Mouse (Mus musculus) C2C12 (cell line): ENCODE measurements at regions not wholly inside any gene's neighbourhood (a gene's known extent, or its start where the extent isn't known, plus 50 kb on each side); places are given as distances from the start of the nearest gene placed in this dataset.
A peak's percentile ranks its signal among the peaks of the same experiment; 100 is the strongest.

Experiments used
- H3K27me3 ChIP-seq: one replicate; pipeline ENCODE4 v1.6.1; 2011; ENCODE audit not compliant: control insufficient read depth, insufficient read depth, insufficient read length
- H3K36me3 ChIP-seq: one replicate; pipeline ENCODE4 v1.6.1; 2011; ENCODE audit not compliant: control insufficient read depth, insufficient read depth
- H3K4me3 ChIP-seq: one replicate; pipeline ENCODE4 v1.5.1; 2011; ENCODE audit warnings: mild to moderate bottlenecking, control low read depth; ENCODE audit not compliant: poor library complexity, insufficient read depth, severe bottlenecking
- H3K79me2 ChIP-seq: one replicate; pipeline ENCODE4 v1.6.1; 2011; ENCODE audit not compliant: control insufficient read depth, insufficient read depth
- H3K79me3 ChIP-seq: one replicate; pipeline ENCODE4 v1.6.1; 2011; ENCODE audit warnings: low read depth, control low read depth
- H3ac ChIP-seq: one replicate; pipeline ENCODE3; 2011; ENCODE audit warnings: low read depth; ENCODE audit not compliant: control insufficient read depth, insufficient read length
- CEBPB ChIP-seq: IDR thresholded peaks from one replicate; pipeline ENCODE4 v1.6.1; 2011; ENCODE audit warnings: low read depth, mild to moderate bottlenecking, control low read depth, moderate library complexity
- CTCF ChIP-seq: IDR thresholded peaks from one replicate; pipeline ENCODE4 v1.5.1; 2011; ENCODE audit not compliant: control insufficient read depth, insufficient read depth, insufficient read length
- FOSL1 ChIP-seq: IDR thresholded peaks from one replicate; pipeline ENCODE4 v1.8.0; 2011; ENCODE audit warnings: mild to moderate bottlenecking, low read length; ENCODE audit not compliant: poor library complexity, insufficient read depth, severe bottlenecking
- MAX ChIP-seq: IDR thresholded peaks from one replicate; pipeline ENCODE4 v1.6.1; 2011; ENCODE audit warnings: mild to moderate bottlenecking, control low read depth
- MYOD1 ChIP-seq: IDR thresholded peaks from one replicate; pipeline ENCODE4 v1.6.1; 2011; ENCODE audit warnings: low read depth; ENCODE audit not compliant: control insufficient read depth, insufficient read length
- MYOG ChIP-seq: IDR thresholded peaks from one replicate; pipeline ENCODE4 v1.6.1; 2011; ENCODE audit not compliant: control insufficient read depth, insufficient read length; ENCODE audit errors: extremely low read depth
- USF1 ChIP-seq: IDR thresholded peaks from one replicate; pipeline ENCODE4 v1.6.1; 2011; ENCODE audit warnings: low read depth, mild to moderate bottlenecking, control low read depth, moderate library complexity

DNA sequence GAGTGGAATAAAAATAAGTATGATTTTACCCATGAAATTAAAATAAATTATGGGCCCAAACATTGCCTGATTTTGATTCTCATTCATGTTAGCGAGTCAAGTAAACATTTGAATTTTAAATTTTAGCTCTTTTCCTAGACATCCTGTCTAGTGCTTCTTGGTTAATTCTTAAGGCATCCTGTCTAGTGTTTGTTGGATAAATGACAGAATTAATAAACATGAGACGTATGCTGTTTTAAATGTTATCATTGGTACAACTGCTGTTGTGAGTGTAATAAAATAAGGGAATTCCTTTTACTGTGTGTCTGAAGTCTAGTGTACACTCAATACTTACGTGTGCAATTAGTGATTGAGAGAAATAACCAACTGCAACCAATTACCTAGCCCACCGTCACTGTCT lies 149.0 kb upstream of the Trpm3 start:
- H3K27me3 ChIP-seq, result no peaks in the 10 kb centered on the region
- H3K79me2 ChIP-seq, result no peaks in the 10 kb centered on the region
- H3ac ChIP-seq, result no peak overlapping the region
- H3K79me3 ChIP-seq, result no peaks in the 10 kb centered on the region
- H3K36me3 ChIP-seq, result no peaks in the 10 kb centered on the region
- no peak for TF ChIP-seq CEBPB
- no peak for TF ChIP-seq CTCF
- TF ChIP-seq MYOD1, result no peak
- TF ChIP-seq USF1, result no peak
- no peak for TF ChIP-seq FOSL1
- TF ChIP-seq MAX, result no peak
- no peak overlapping the region for H3K4me3 ChIP-seq

DNA sequence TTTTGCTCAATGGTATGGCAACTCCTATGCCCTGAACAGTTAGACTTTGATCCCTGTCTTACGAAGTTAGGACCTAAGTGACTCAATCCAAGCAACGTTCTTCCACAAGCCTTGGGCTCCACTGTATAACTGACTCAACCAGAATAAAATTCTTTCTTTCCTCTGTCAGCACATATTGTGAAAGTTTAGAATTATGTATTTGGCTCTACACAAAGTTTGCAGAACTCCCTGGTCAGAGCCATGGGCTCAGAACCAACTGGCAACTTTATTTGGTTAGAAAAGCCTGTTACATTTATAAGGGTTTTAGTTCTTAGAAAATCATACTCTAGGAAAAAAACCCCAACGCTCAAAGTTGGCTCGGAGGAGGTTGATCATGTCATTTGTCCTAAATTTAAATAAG lies 147.9 kb upstream of the Trpm3 start:
- H3K79me3 ChIP-seq, result no peaks in the 10 kb centered on the region
- TF ChIP-seq CEBPB, result no peak
- TF ChIP-seq MAX, result no peak
- no peak for TF ChIP-seq MYOG
- no peak for TF ChIP-seq USF1
- no peak for TF ChIP-seq FOSL1
- no peaks in the 10 kb centered on the region for H3K36me3 ChIP-seq
- H3K27me3 ChIP-seq, result no peaks in the 10 kb centered on the region
- H3ac ChIP-seq, result no peak overlapping the region
- no peak overlapping the region for H3K4me3 ChIP-seq
- H3K79me2 ChIP-seq, result no peaks in the 10 kb centered on the region

DNA sequence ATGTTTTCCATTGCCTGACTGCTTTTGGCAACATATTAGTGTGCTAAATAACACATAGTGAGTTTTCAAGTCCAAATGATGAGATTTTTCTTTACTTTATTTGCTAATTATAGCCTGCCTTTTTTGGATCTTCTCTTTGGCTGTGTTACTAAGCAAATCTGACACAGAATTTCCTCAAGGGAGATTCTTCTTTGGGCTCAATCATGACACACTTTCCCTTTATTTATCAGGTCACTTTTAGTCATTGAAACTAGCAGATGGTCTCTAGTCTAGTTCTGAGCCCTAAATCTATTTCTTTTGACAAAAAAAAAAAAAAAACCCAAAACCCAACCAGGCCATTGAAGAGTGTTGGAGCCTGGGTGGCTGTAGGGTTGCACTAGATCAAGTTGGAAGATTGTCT lies 147.4 kb upstream of the Trpm3 start:
- no peaks in the 10 kb centered on the region for H3K79me2 ChIP-seq

DNA sequence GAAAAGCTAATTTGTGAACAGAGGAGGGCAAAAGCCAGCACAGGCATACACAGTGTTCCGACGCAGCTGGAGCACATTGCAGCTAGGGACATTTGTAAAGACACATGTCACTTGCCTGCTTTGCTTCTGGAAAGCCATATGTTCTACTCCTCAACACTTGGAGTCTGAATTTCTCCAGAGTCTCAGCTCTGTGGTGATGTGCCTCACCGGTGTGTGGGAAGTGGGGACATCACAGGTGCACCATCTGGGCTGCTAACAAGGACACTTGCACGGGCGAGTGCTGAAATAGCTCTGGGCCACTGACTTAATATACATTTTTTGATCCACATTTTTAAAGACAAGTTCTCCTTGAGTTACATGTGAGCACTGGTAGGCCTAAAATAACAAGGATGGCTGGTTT lies 139.2 kb upstream of the Trpm3 start:
- no peak for TF ChIP-seq USF1
- TF ChIP-seq CTCF, result no peak
- no peak for TF ChIP-seq FOSL1
- TF ChIP-seq MAX, result no peak
- TF ChIP-seq CEBPB, result no peak
- TF ChIP-seq MYOG, result no peak
- no peak for TF ChIP-seq MYOD1

More for the DNA sequence above, 147.4 kb upstream of the Trpm3 start:
- Histone ChIP-seq H3K36me3 (no peaks in the 10 kb centered on the region), H3ac (no peak overlapping the region), H3K27me3 (no peaks in the 10 kb centered on the region), H3K4me3 (no peak overlapping the region), H3K79me3 (no peaks in the 10 kb centered on the region)
- no peak for TF ChIP-seq FOSL1
- TF ChIP-seq CTCF, result no peak
- TF ChIP-seq MYOD1, result no peak
- no peak for TF ChIP-seq MYOG
- TF ChIP-seq USF1, result no peak
- TF ChIP-seq MAX, result no peak
- TF ChIP-seq CEBPB, result no peak

DNA sequence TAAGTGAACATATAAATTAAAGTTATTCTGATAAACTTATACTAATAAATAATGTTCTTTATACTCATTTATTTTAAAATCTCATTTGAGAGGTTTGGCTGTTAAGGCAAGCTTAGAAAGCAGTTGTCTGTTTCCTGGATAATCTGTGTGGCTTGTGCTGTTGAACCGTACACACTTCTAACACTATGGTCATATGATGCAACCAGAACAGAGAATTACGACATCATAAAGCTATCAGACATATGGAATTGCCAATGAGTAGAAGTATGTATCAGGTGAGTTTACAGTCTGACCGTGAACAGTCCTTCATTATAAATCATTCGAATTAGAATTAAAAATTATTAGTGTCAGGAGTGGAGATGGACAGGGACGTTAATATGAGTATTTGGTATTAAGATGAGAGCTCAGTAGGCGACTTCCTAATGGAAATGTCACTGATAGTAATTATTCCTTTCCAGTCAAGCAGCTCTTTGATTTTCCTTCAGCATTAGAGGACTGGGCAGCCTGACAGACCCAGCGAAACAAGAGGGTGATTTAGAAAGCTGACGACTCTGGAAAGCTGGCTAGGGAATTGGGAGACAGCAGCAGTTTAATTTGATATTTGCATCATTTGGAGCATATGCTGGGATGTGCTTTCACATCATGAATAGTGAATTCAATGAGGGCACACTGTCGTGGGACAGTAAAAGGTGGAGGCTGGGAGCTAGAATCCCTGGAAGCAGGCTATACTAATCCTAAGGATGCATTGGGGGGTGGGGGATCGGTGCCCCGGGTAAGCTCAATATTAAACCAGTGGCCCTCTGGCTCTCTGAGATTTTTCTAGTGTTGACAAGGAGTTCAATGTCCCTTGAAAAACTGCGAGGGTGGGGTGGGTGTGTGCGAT lies 130.6 kb upstream of the Trpm3 start:
- Histone ChIP-seq H3ac (no peak overlapping the region), H3K4me3 (no peak overlapping the region), H3K79me3 (no peaks in the 10 kb centered on the region), H3K79me2 (no peaks in the 10 kb centered on the region), H3K27me3 (no peaks in the 10 kb centered on the region), H3K36me3 (no peaks in the 10 kb centered on the region)
- TF ChIP-seq CEBPB, result peak; percentile 10
- TF ChIP-seq CTCF, result no peak

More for the DNA sequence above, 139.2 kb upstream of the Trpm3 start:
- H3K79me3 ChIP-seq, result no peaks in the 10 kb centered on the region
- no peaks in the 10 kb centered on the region for H3K79me2 ChIP-seq
- H3ac ChIP-seq, result no peak overlapping the region
- H3K27me3 ChIP-seq, result no peaks in the 10 kb centered on the region
- H3K36me3 ChIP-seq, result no peaks in the 10 kb centered on the region
- no peak overlapping the region for H3K4me3 ChIP-seq

DNA sequence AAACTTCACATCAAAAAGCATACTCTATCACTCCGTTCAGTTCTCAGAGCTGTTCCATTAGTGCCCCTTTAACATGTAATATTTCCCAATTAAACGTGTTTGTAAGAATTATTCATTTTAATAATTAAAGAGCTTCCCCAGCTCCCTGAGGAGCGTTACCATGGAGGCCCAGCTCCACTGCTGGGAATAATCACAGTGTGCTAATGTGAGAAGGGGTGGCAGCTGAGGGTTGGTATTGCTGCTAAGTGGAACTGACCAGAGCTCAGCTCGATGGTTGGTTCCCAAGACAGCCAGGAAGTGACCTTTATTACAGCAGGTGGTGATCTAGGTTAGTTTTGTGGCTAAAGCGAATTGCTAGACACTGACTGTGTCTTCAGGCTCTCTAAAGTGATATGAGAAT lies 128.6 kb upstream of the Trpm3 start:
- Histone ChIP-seq H3K79me2 (no peaks in the 10 kb centered on the region), H3K27me3 (no peaks in the 10 kb centered on the region), H3K4me3 (no peak overlapping the region), H3K79me3 (no peaks in the 10 kb centered on the region), H3ac (no peak overlapping the region), H3K36me3 (no peaks in the 10 kb centered on the region)
- TF ChIP-seq MYOD1 (peak; percentile 7), MAX (no peak)
